Mouse (Mus musculus): Measurements from ENCODE around the gene Larp4.

DNA sequence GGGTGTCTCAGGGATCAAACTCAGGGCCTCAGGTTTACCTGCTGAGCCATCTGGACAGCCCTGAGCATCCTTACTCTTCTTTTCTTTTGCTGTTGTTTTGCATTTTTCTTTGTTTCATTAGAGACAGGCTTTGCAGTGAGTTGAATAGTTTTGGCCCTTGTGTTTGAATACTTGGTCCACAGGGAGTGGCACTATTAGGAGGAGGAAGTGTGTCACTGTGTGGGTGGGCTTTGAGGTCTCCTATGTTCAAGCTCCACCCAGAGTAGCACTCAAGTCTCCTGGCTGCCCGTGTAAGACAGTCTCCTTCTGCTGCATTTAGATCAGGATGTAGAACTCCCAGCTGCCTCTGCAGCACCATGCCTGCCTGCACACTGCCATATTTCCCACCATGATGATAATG, 35.4 kb upstream of the Larp4 start:
- TF ChIP-seq ZC3H11A (IDR thresholded peaks at IDR 0.05; ENCODE audit: borderline replicate concordance, low read depth, low read length) (no peak), CHD2 (IDR thresholded peaks at IDR 0.05; ENCODE audit: low read depth, low read length) (no peak), HCFC1 (IDR thresholded peaks at IDR 0.05; ENCODE audit: borderline replicate concordance, insufficient read depth, low read length) (no peak)

All from ES-E14 (cell line).